Mouse (Mus musculus) neutrophil, adult 65 days (primary cell): ENCODE data around the gene Per3. TPM values are rescaled to one million over a fixed set of nuclear protein-coding genes. Genes with fewer than 3 reads are reported as not detected.

Source experiments
- total RNA-seq: library from RNA; stranded (reverse); gene quantifications from 2 replicates; pipeline ENCODE4 v1.2.4, GENCODE M21; 2023

Gene Per3
- total RNA-seq = 1.4 and 2.5 TPM in 2 replicates

GRCm38 (mm10) chr4:151044037-151044943 is at the start of gene Per3:
Per3 (minus strand) TSS chr4:151044665.

DNA sequence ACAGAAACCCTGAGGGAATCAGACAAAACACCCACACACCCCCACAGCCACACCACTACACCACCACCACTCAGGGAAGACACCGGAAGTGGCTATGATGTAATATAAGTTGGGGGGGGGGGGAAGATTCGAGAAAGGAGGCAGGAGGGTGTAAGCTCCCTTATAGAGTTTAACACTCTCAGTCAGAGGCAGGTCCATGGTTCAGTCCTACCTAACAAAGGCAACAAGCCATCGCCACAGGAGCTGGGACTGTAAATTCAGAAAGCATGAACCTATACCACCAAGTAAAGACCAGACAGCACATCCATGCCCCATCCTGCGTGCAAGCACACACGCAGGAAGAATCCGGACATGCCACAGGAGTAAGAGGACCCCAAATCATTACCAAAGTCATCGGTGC is 44.8 kb upstream of the Per3 start, which contains the start of gene Gm13090:
Gene Gm13090 (plus strand): TSS at position 301 of the 400 bp plus-strand sequence.

GRCm38 (mm10) chr4:151057347-151058321 is 13.2 kb upstream of the Per3 start, which contains the start of gene Vamp3:
Vamp3 (minus strand) TSS chr4:151057963.

GRCm38 (mm10) chr4:150996797-150997196 is 47.7 kb downstream of the Per3 start, which contains the start of gene Uts2:
Uts2 (plus strand) TSS chr4:150997097.

Other genes with a start within 250 kb of the Per3 start
- 7.7 and 7.8 TPM in 2 replicates for gene Errfi1, start 190.7 kb downstream of the Per3 start, total RNA-seq
- gene Park7, start 130.2 kb downstream of the Per3 start, total RNA-seq = 51.6 and 59.9 TPM in 2 replicates
- gene Tnfrsf9, start 130.1 kb downstream of the Per3 start, total RNA-seq = not detected in 2 replicates
- not detected in 2 replicates for gene Uts2, start 47.6 kb downstream of the Per3 start, total RNA-seq
- 159 and 164 TPM in 2 replicates for gene Vamp3, start 13.3 kb upstream of the Per3 start, total RNA-seq
- gene Gm13090, start 44.9 kb upstream of the Per3 start, total RNA-seq = not detected in 2 replicates